Mouse (Mus musculus): Measurements from ENCODE around the gene Wdr46.

DNA sequence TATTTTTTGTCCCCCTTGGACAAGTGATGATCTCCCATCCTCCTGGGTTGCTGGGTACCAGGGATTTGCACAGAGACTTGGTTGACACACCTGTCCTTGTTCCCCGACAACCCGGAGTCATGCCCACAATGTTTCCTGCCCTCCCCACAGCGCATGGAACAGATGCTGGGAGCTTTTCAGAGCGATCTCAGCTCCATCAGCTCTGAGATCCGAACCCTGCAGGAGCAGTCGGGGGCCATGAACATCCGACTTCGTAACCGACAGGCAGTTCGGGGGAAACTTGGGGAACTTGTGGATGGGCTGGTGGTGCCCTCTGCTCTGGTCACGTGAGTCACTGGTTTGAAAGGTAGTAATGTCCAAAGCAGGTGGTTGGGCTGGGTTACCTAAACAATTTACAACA is 18.0 kb downstream of the Wdr46 start:
- no peak for TF ChIP-seq CTCF (IDR thresholded peaks at IDR 0.05; ENCODE audit: low read depth)
- TF ChIP-seq EP300 (optimal IDR thresholded peaks at IDR 0.05): no peak

Data from stomach, postnatal 0 days (tissue).